Mouse (Mus musculus) bone marrow macrophage, adult 2 months (primary cell): ENCODE measurements around the gene BC005624.

Source experiments
- CTCF ChIP-seq: IDR thresholded peaks from 2 replicates; pipeline ENCODE4 v1.5.1; 2012; ENCODE audit warnings: low read depth, mild to moderate bottlenecking, low read length, moderate library complexity
- POLR2A ChIP-seq: IDR thresholded peaks from 2 replicates; pipeline ENCODE4 v1.6.1; 2012; ENCODE audit warnings: mild to moderate bottlenecking, low read depth, low read length, borderline replicate concordance

GRCm38 (mm10) chr2:30959856-30960255 is 22.1 kb downstream of the BC005624 start:
- TF ChIP-seq CTCF (no peak), POLR2A (no peak)
